Mouse (Mus musculus) monocyte, adult 2 months (primary cell): ENCODE data around the gene Rhbdl1.
"Not testable (repeated sequence)": the region's sequence is repeated elsewhere in the genome, so short reads cannot be mapped to it uniquely, and the experiment has no call there.

ENCODE experiments used
- DNase-seq, 2 experiments: peaks; one replicate each; pipeline ENCODE4 v3.0.0; 2022; ENCODE audit warnings: low spot score in 2 of 2, low read depth in 1 of 2

The Rhbdl1 gene

GRCm38 (mm10) chr17:25873405-25874147 is 36.5 kb upstream of the Rhbdl1 start:
- DNase-seq = no peak

GRCm38 (mm10) chr17:25872676-25873075 is 35.6 kb upstream of the Rhbdl1 start:
- DNase-seq = no peak

GRCm38 (mm10) chr17:25871566-25871965 is 34.5 kb upstream of the Rhbdl1 start:
- DNase-seq = not testable (repeated sequence)

GRCm38 (mm10) chr17:25869954-25870353 is 32.9 kb upstream of the Rhbdl1 start:
- DNase-seq = no peak

- DNase-seq = no peak
Measured at GRCm38 (mm10) chr17:25869498-25869897, 32.4 kb upstream of the Rhbdl1 start.

- peak in 1 of 2 experiments; percentile 31 for DNase-seq
Measured at GRCm38 (mm10) chr17:25868601-25869191, 31.6 kb upstream of the Rhbdl1 start, which contains the start of gene Mcrip2. Mcrip2 (minus strand) TSS chr17:25868764.

- DNase-seq = no peak
Measured at GRCm38 (mm10) chr17:25867836-25868600, 30.9 kb upstream of the Rhbdl1 start.

GRCm38 (mm10) chr17:25867509-25867835 is 30.4 kb upstream of the Rhbdl1 start:
- no peak for DNase-seq

- DNase-seq = no peak
Measured at GRCm38 (mm10) chr17:25866172-25866571, 29.1 kb upstream of the Rhbdl1 start.

GRCm38 (mm10) chr17:25865288-25865687 is 28.2 kb upstream of the Rhbdl1 start:
- DNase-seq = no peak

GRCm38 (mm10) chr17:25864311-25864710 is 27.2 kb upstream of the Rhbdl1 start:
- no peak for DNase-seq

- no peak for DNase-seq
Measured at GRCm38 (mm10) chr17:25863681-25864080, 26.6 kb upstream of the Rhbdl1 start.

GRCm38 (mm10) chr17:25861704-25862612 is 24.9 kb upstream of the Rhbdl1 start:
- no peak for DNase-seq

- peak; percentile 69 to 81 for DNase-seq
Measured at GRCm38 (mm10) chr17:25860832-25861703, 24.0 kb upstream of the Rhbdl1 start, which contains the start of gene Wdr90. Wdr90 (minus strand) TSS chr17:25861501.

GRCm38 (mm10) chr17:25860229-25860628 is 23.1 kb upstream of the Rhbdl1 start:
- no peak for DNase-seq

- peak; percentile 74 to 84 for DNase-seq
Measured at GRCm38 (mm10) chr17:25844396-25844901, 7.4 kb upstream of the Rhbdl1 start, which contains the start of gene Rhot2. Rhot2 (minus strand) TSS chr17:25844851.

- no peak for DNase-seq
Measured at GRCm38 (mm10) chr17:25843636-25844395, 6.7 kb upstream of the Rhbdl1 start.

GRCm38 (mm10) chr17:25843122-25843521 is 6.0 kb upstream of the Rhbdl1 start:
- no peak for DNase-seq

GRCm38 (mm10) chr17:25842509-25842908 is 5.4 kb upstream of the Rhbdl1 start:
- no peak for DNase-seq
